Mouse (Mus musculus): ENCODE results near the gene Fnip2.

- TF ChIP-seq CTCF (IDR thresholded peaks at IDR 0.05; ENCODE audit: low read depth, low read length) (no peak), EP300 (IDR thresholded peaks at IDR 0.05; ENCODE audit: insufficient read depth, low read depth, low read length) (no peak)
These were observed 66.3 kb downstream of the Fnip2 start for GRCm38 (mm10) chr3:79501166-79501728.
